Mouse (Mus musculus) megakaryocyte, embryonic 14.5 days (primary cell): ENCODE results near the gene Hpse2.

Experiments used
- FLI1 ChIP-seq: IDR thresholded peaks from 2 replicates; pipeline ENCODE4 v1.6.1; 2012; ENCODE audit warnings: low read length, inconsistent platforms, mixed read lengths
- GATA1 ChIP-seq: IDR thresholded peaks from 3 replicates; pipeline ENCODE4 v1.6.1; 2012; ENCODE audit warnings: mixed read lengths, low read length, inconsistent platforms, borderline replicate concordance

DNA sequence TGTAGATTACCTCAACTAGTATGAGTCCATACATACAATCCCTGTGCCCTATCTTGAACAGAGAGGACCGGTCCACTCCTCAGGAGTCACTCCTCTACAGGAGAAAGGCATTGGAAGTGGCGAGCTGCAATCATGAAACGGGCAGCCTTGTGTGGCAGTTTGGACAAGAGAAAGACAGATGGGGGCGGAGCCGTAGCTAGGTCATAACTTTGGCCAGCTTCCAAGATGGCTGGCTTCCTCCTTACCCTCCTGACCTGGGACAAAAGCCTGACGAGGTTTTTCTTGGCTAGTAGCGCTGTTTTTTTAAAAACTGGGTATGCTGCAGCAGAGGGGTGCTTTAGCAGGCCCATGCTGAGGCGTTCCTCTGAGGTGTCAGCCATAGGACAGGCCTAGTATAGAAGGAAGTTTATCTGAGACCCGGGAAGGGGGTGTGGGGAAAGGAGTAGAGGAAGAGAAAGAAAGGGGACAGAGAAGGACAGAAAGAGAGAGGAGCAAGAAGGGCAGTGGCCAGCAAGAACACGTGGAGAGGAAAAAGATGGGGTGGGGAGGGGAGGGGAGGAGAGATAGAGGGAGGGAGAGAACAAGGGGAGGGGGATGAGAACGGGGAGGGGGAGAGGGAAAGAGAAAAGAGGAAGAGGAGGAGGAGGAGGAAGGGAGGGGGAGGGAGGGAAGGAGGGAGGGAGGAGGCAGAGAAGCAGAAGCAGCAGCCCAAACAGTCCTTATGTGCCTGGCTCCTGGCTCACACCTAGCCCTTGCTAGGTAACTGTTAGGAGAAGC lies 634.8 kb downstream of the Hpse2 start:
- TF ChIP-seq GATA1 (no peak), FLI1 (no peak)
